Mouse (Mus musculus) midbrain, embryonic 14.5 days (tissue): ENCODE measurements around the gene Ube2s. TPM values are rescaled to one million over a fixed set of nuclear protein-coding genes. Genes with fewer than 3 reads are reported as not detected.
"Not testable (repeated sequence)": the region's sequence is repeated elsewhere in the genome, so short reads cannot be mapped to it uniquely, and the experiment has no call there.

Source experiments
- ATAC-seq: fragments of 200-750 bp; cut with Nextera tagmentation; 2 replicates; pipeline ENCODE4 v1.8.0; 2017; ENCODE audit warnings: moderate number of reproducible peaks, moderate library complexity; ENCODE audit not compliant: low FRiP score, low TSS enrichment
- DNase-seq: peaks from one replicate; pipeline ENCODE4 v3.0.0-alpha.2; 2015
- H3K27ac ChIP-seq: fragments of 300-500 bp; sonication (generic); replicated peaks from 2 replicates; pipeline ENCODE4 v1.5.1; 2014; ENCODE audit warnings: mild to moderate bottlenecking, low read depth, low read length, moderate library complexity
- H3K27me3 ChIP-seq: fragments of 300-500 bp; sonication (generic); 2 replicates; pipeline ENCODE4 v1.6.1; 2014; ENCODE audit warnings: low read length, control low read depth, mixed read lengths; ENCODE audit not compliant: control insufficient read depth, insufficient read depth
- H3K36me3 ChIP-seq: fragments of 300-500 bp; sonication (generic); 2 replicates; pipeline ENCODE4 v1.6.1; 2014; ENCODE audit warnings: low read length, control low read depth; ENCODE audit not compliant: control insufficient read depth, insufficient read depth
- H3K4me1 ChIP-seq: fragments of 300-500 bp; sonication (generic); 2 replicates; pipeline ENCODE4 v1.6.1; 2014; ENCODE audit warnings: mild to moderate bottlenecking, antibody characterized with exemption, low read length, control low read depth; ENCODE audit not compliant: control insufficient read depth, insufficient read depth
- H3K4me2 ChIP-seq: fragments of 300-500 bp; sonication (generic); 2 replicates; pipeline ENCODE4 v1.6.1; 2014; ENCODE audit warnings: mild to moderate bottlenecking, low read length, moderate library complexity
- H3K4me3 ChIP-seq: fragments of 300-500 bp; sonication (generic); replicated peaks from 2 replicates; pipeline ENCODE4 v1.5.1; 2014; ENCODE audit warnings: low read depth, low read length
- H3K9ac ChIP-seq: fragments of 300-500 bp; sonication (generic); replicated peaks from 2 replicates; pipeline ENCODE4 v1.6.1; 2014; ENCODE audit warnings: mild to moderate bottlenecking, low read length, moderate library complexity
- H3K9me3 ChIP-seq: fragments of 300-500 bp; sonication (generic); 2 replicates; pipeline ENCODE4 v1.6.1; 2016; ENCODE audit warnings: low read length, control low read depth, mixed read lengths; ENCODE audit not compliant: control insufficient read depth
- WGBS: fragments of 180-500 bp; shearing (Covaris S2); extraction: QIAGEN DNeasy Blood & Tissue Kit; methylation state at CpG from one replicate; pipeline ENCODE4 v1.1.7; 2014; 5-methylcytosine and 5-hydroxymethylcytosine counted together
- polyA plus RNA-seq: library from polyadenylated mRNA; unstranded; fragments of >200 nt; fragmentation: Nextera tagmentation; extraction: Ambion mirVana; gene quantifications from 2 replicates; pipeline ENCODE4 v1.2.1, GENCODE M21; 2014

Gene Ube2s
- polyA plus RNA-seq, 1 experiment from 2014 or later: 290 TPM

GRCm38 (mm10) chr7:4811842-4812302, 518 bp downstream of the Ube2s start:
- no peaks in the 10 kb centered on the region for H3K27me3 ChIP-seq
- H3K4me3 ChIP-seq: peak overlapping the region; percentile 96
- DNase-seq (peak; percentile 57), ATAC-seq (no peak; the same call in 1 of the 2 replicates)
- H3K4me1 ChIP-seq: peaks cover 18% of the 10 kb centered on the region
- peak overlapping the region; percentile 88 for H3K4me2 ChIP-seq
- peak overlapping the region; percentile 90 for H3K9ac ChIP-seq
- H3K27ac ChIP-seq: peak overlapping the region; percentile 98
- WGBS: under 1% methylated on average over 28 of the region's 36 CpGs
- no peaks in the 10 kb centered on the region for H3K9me3 ChIP-seq
- H3K36me3 ChIP-seq: peaks cover 32% of the 10 kb centered on the region

- H3K27ac ChIP-seq, H3K9me3 ChIP-seq, ATAC-seq, H3K27me3 ChIP-seq, DNase-seq: not testable (repeated sequence)
- peak overlapping the region; percentile 88 for H3K4me2 ChIP-seq
- WGBS: 37% methylated on average over 10 of the region's 10 CpGs
- H3K4me3 ChIP-seq: peak overlapping the region; percentile 96
- peaks cover 18% of the 10 kb centered on the region for H3K4me1 ChIP-seq
- H3K36me3 ChIP-seq: peaks cover 38% of the 10 kb centered on the region
- H3K9ac ChIP-seq: peak overlapping the region; percentile 90
These were observed 1.3 kb downstream of the Ube2s start for GRCm38 (mm10) chr7:4811131-4811530.

- peak; percentile 79 for DNase-seq
- Histone ChIP-seq H3K9me3 (no peaks in the 10 kb centered on the region), H3K9ac (no peak overlapping the region), H3K36me3 (peaks cover 54% of the 10 kb centered on the region), H3K4me1 (peaks cover 12% of the 10 kb centered on the region), H3K4me3 (no peak overlapping the region), H3K4me2 (no peak overlapping the region), H3K27ac (no peak overlapping the region), H3K27me3 (no peaks in the 10 kb centered on the region)
- ATAC-seq: no peak
- WGBS: 95% methylated on average over 7 of the region's 7 CpGs
These were observed 5.7 kb downstream of the Ube2s start for GRCm38 (mm10) chr7:4806716-4807115.

- no peak overlapping the region for H3K27ac ChIP-seq
- H3K4me3 ChIP-seq: no peak overlapping the region
- H3K36me3 ChIP-seq: peaks cover 40% of the 10 kb centered on the region
- no peaks in the 10 kb centered on the region for H3K9me3 ChIP-seq
- DNase-seq (no peak), ATAC-seq (no peak)
- H3K4me1 ChIP-seq: no peaks in the 10 kb centered on the region
- no peaks in the 10 kb centered on the region for H3K27me3 ChIP-seq
- no peak overlapping the region for H3K4me2 ChIP-seq
- H3K9ac ChIP-seq: no peak overlapping the region
These were observed 10.1 kb downstream of the Ube2s start for GRCm38 (mm10) chr7:4802247-4802646.

- DNase-seq: peak; percentile 74
- ATAC-seq: no peak
- 75% methylated on average over 7 of the region's 7 CpGs for WGBS
These were observed 16.5 kb downstream of the Ube2s start for GRCm38 (mm10) chr7:4795767-4796433.

GRCm38 (mm10) chr7:4794631-4795168, 17.7 kb downstream of the Ube2s start:
- no peaks in the 10 kb centered on the region for H3K9me3 ChIP-seq
- H3K27ac ChIP-seq: no peak overlapping the region
- no peak overlapping the region for H3K4me3 ChIP-seq
- H3K4me2 ChIP-seq: no peak overlapping the region
- no peak for ATAC-seq
- H3K4me1 ChIP-seq: peaks cover 6% of the 10 kb centered on the region; the same call in 1 of the 2 replicates
- H3K36me3 ChIP-seq: peaks cover 46% of the 10 kb centered on the region
- H3K9ac ChIP-seq: no peak overlapping the region
- no peak for DNase-seq
- 84% methylated on average over 3 of the region's 3 CpGs for WGBS
- H3K27me3 ChIP-seq: peaks cover 4% of the 10 kb centered on the region; the same call in 1 of the 2 replicates

More at GRCm38 (mm10) chr7:4795767-4796433, 16.5 kb downstream of the Ube2s start:
- peaks cover 46% of the 10 kb centered on the region for H3K36me3 ChIP-seq
- H3K9ac ChIP-seq: no peak overlapping the region
- H3K9me3 ChIP-seq: no peaks in the 10 kb centered on the region
- no peak overlapping the region for H3K27ac ChIP-seq
- peaks cover 6% of the 10 kb centered on the region; the same call in 1 of the 2 replicates for H3K4me1 ChIP-seq
- H3K4me3 ChIP-seq: no peak overlapping the region
- no peaks in the 10 kb centered on the region for H3K27me3 ChIP-seq
- no peak overlapping the region for H3K4me2 ChIP-seq

- ATAC-seq: no peak
These were observed 18.7 kb downstream of the Ube2s start for GRCm38 (mm10) chr7:4793674-4794073.

GRCm38 (mm10) chr7:4793248-4793647, 19.1 kb downstream of the Ube2s start:
- Histone ChIP-seq H3K4me2 (peak overlapping the region; percentile 83), H3K36me3 (peaks cover 40% of the 10 kb centered on the region), H3K9ac (peak overlapping the region; percentile 80), H3K4me3 (peak overlapping the region; percentile 71), H3K27ac (peak overlapping the region; percentile 89)
- WGBS: 1% methylated on average over 31 of the region's 31 CpGs
- H3K4me1 ChIP-seq, H3K9me3 ChIP-seq, H3K27me3 ChIP-seq, DNase-seq: not testable (repeated sequence)
- peak; percentile 2; the same call in 1 of the 2 replicates for ATAC-seq

More at GRCm38 (mm10) chr7:4793674-4794073, 18.7 kb downstream of the Ube2s start:
- H3K4me3 ChIP-seq: peak overlapping the region; percentile 71
- no peak overlapping the region for H3K27ac ChIP-seq
- H3K4me1 ChIP-seq: peaks cover 6% of the 10 kb centered on the region; the same call in 1 of the 2 replicates
- no peak for DNase-seq
- H3K27me3 ChIP-seq: peaks cover 9% of the 10 kb centered on the region; the same call in 1 of the 2 replicates
- H3K36me3 ChIP-seq: peaks cover 40% of the 10 kb centered on the region
- 45% methylated on average over 4 of the region's 4 CpGs for WGBS
- no peaks in the 10 kb centered on the region for H3K9me3 ChIP-seq
- H3K4me2 ChIP-seq: peak overlapping the region; percentile 83
- peak overlapping the region; percentile 80 for H3K9ac ChIP-seq
